Mouse (Mus musculus) heart, embryonic 10.5 days (tissue): ENCODE measurements around the gene Gcdh. TPM values are rescaled to one million over a fixed set of nuclear protein-coding genes. Genes with fewer than 3 reads are reported as not detected.
A peak's percentile ranks its signal among the peaks of the same experiment; 100 is the strongest.

Experiments used
- microRNA-seq: library from miRNA; unstranded; fragments of <30 nt; microRNA quantifications from one replicate; pipeline ENCODE4, GENCODE M21; 2017
- polyA plus RNA-seq: library from polyadenylated mRNA; unstranded; fragments of >200 nt; fragmentation: Nextera tagmentation; extraction: Ambion mirVana; gene quantifications from 2 replicates; pipeline ENCODE4 v1.2.1, GENCODE M21; 2016

Gene Gcdh
- polyA plus RNA-seq, 1 experiment from 2014 or later, result 43.8 TPM

Small RNA genes lying within 50 kb of the gene (microRNA-seq; reads per million reads assigned to microRNA genes)
- gene Gm24197 (not detected), gene Mir7069 (3.8 reads per million, percentile 10 among the genes with 10 or more reads in this experiment)

Other genes with a start within 250 kb of the Gcdh start
- gene Ier2, start 231.1 kb downstream of the Gcdh start, polyA plus RNA-seq, result 71.6 and 103 TPM in 2 replicates
- 59.8 and 64.6 TPM in 2 replicates for gene Trmt1, start 207.6 kb downstream of the Gcdh start, polyA plus RNA-seq
- gene Nacc1, start 206.1 kb downstream of the Gcdh start, polyA plus RNA-seq, result 22.2 and 25.0 TPM in 2 replicates
- 18.5 and 19.3 TPM in 2 replicates for gene Lyl1, start 192.5 kb downstream of the Gcdh start, polyA plus RNA-seq
- gene G430095P16Rik, start 170.9 kb downstream of the Gcdh start, polyA plus RNA-seq, result 2.1 and 3.2 TPM in 2 replicates
- gene Nfix, start 93.6 kb downstream of the Gcdh start, polyA plus RNA-seq, result 0.87 and 2.1 TPM in 2 replicates
- gene Dand5, start 71.1 kb downstream of the Gcdh start, polyA plus RNA-seq, result 5.3 TPM in 2 replicates
- 57.3 and 60.5 TPM in 2 replicates for gene Gadd45gip1, start 62.4 kb downstream of the Gcdh start, polyA plus RNA-seq
- gene Rad23a, start 53.3 kb downstream of the Gcdh start, polyA plus RNA-seq, result 137 and 154 TPM in 2 replicates
- gene Calr, start 47.0 kb downstream of the Gcdh start, polyA plus RNA-seq, result 881 and 1,047 TPM in 2 replicates
- gene Farsa, start 36.9 kb downstream of the Gcdh start, polyA plus RNA-seq, result 80.8 and 108 TPM in 2 replicates
- 51.7 and 64.6 TPM in 2 replicates for gene Syce2, start 21.8 kb downstream of the Gcdh start, polyA plus RNA-seq
- gene Klf1, start 8.0 kb upstream of the Gcdh start, polyA plus RNA-seq, result 54.2 and 54.3 TPM in 2 replicates
- 3.2 and 3.8 TPM in 2 replicates for gene Dnase2a, start 14.6 kb upstream of the Gcdh start, polyA plus RNA-seq
- 0.09 and 0.16 TPM in 2 replicates for gene Mast1, start 43.4 kb upstream of the Gcdh start, polyA plus RNA-seq
- gene Rtbdn, start 53.1 kb upstream of the Gcdh start, polyA plus RNA-seq, result 0.21 and 0.34 TPM in 2 replicates
- gene Gm49661, start 75.5 kb upstream of the Gcdh start, polyA plus RNA-seq, result not detected in 2 replicates
- 810 and 835 TPM in 2 replicates for gene Prdx2, start 75.7 kb upstream of the Gcdh start, polyA plus RNA-seq
- gene Rnaseh2a, start 75.8 kb upstream of the Gcdh start, polyA plus RNA-seq, result 104 and 119 TPM in 2 replicates
- gene Junb, start 84.8 kb upstream of the Gcdh start, polyA plus RNA-seq, result 9.5 and 11.4 TPM in 2 replicates
- gene Hook2, start 96.7 kb upstream of the Gcdh start, polyA plus RNA-seq, result 8.4 and 14.7 TPM in 2 replicates
- gene Best2, start 120.6 kb upstream of the Gcdh start, polyA plus RNA-seq, result not detected in 2 replicates
- gene Asna1, start 131.4 kb upstream of the Gcdh start, polyA plus RNA-seq, result 149 and 157 TPM in 2 replicates
- gene Trir, start 132.9 kb upstream of the Gcdh start, polyA plus RNA-seq, result 85.6 and 133 TPM in 2 replicates
- 27.2 and 28.4 TPM in 2 replicates for gene Tnpo2, start 143.0 kb upstream of the Gcdh start, polyA plus RNA-seq
- gene Fbxw9, start 166.1 kb upstream of the Gcdh start, polyA plus RNA-seq, result 20.2 and 21.0 TPM in 2 replicates
- gene Gm5741, start 174.1 kb upstream of the Gcdh start, polyA plus RNA-seq, result 0.51 and 0.57 TPM in 2 replicates
- gene Dhps, start 177.8 kb upstream of the Gcdh start, polyA plus RNA-seq, result 54.0 and 72.3 TPM in 2 replicates
- gene Wdr83os, start 186.8 kb upstream of the Gcdh start, polyA plus RNA-seq, result 97.0 and 105 TPM in 2 replicates
- gene Wdr83, start 187.4 kb upstream of the Gcdh start, polyA plus RNA-seq, result 41.2 and 47.9 TPM in 2 replicates
- 27.2 and 30.7 TPM in 2 replicates for gene Man2b1, start 189.3 kb upstream of the Gcdh start, polyA plus RNA-seq
- 0.84 and 1.00 TPM in 2 replicates for gene Zfp791, start 229.2 kb upstream of the Gcdh start, polyA plus RNA-seq